Mouse (Mus musculus): ENCODE results near the gene Hsf3.

- no peak for TF ChIP-seq CTCF (conservative IDR thresholded peaks at IDR 0.05; ENCODE audit: insufficient read depth, insufficient read length, low read depth, low read length)
- TF ChIP-seq POLR2A (IDR thresholded peaks at IDR 0.05; ENCODE audit: low read depth, low read length) = no peak
These were observed 38.4 kb downstream of the Hsf3 start for GRCm38 (mm10) chrX:96417733-96418132.
